Mouse (Mus musculus): ENCODE results near the gene Pi4ka. TPM values are rescaled to one million over a fixed set of nuclear protein-coding genes. Genes with fewer than 3 reads are reported as not detected.

Pi4ka gene
- polyA plus RNA-seq, 1 experiment from 2014 or later: 39.0 TPM

- DNase-seq (ENCODE audit: low spot score): no peak
- WGBS: 80% methylated on average over 2 of the region's 2 CpGs
- H3K9me3 ChIP-seq: no peaks in the 10 kb centered on the region
- H3K27ac ChIP-seq (replicated peaks): no peak within 1 kb of the TSS
- no peak within 1 kb of the TSS for H3K4me3 ChIP-seq
- no peaks in the 10 kb centered on the region for H3K27me3 ChIP-seq (replicated peaks; ENCODE audit: low read depth, poor library complexity, severe bottlenecking)
- no peaks in the 10 kb centered on the region; the same call in 1 of the 2 replicates for H3K4me1 ChIP-seq
- H3K36me3 ChIP-seq (replicated peaks): peaks cover 16% of the 10 kb centered on the region
Measured at GRCm38 (mm10) chr16:17331116-17331515, 75.0 kb downstream of the Pi4ka start, which contains the start of gene Serpind1. Gene Serpind1, plus strand, starts transcription at chr16:17331371.

- DNase-seq (ENCODE audit: low spot score): no peak
- Histone ChIP-seq H3K4me3 (no peak overlapping the region), H3K27ac (replicated peaks) (no peak overlapping the region), H3K36me3 (replicated peaks) (peaks cover 23% of the 10 kb centered on the region), H3K4me1 (no peaks in the 10 kb centered on the region; the same call in 1 of the 2 replicates), H3K9me3 (no peaks in the 10 kb centered on the region), H3K27me3 (replicated peaks; ENCODE audit: low read depth, poor library complexity, severe bottlenecking) (no peaks in the 10 kb centered on the region)
- 84% methylated on average over 1 of the region's 1 CpGs for WGBS
Measured at GRCm38 (mm10) chr16:17329848-17330570, 76.1 kb downstream of the Pi4ka start.

GRCm38 (mm10) chr16:17326064-17326463, 80.0 kb downstream of the Pi4ka start:
- Histone ChIP-seq H3K4me1 (no peaks in the 10 kb centered on the region), H3K27me3 (replicated peaks; ENCODE audit: low read depth, poor library complexity, severe bottlenecking) (no peaks in the 10 kb centered on the region), H3K9me3 (no peaks in the 10 kb centered on the region), H3K27ac (replicated peaks) (no peak overlapping the region), H3K4me3 (no peak overlapping the region), H3K36me3 (replicated peaks) (peaks cover 56% of the 10 kb centered on the region)
- no peak for DNase-seq (ENCODE audit: low spot score)
- 85% methylated on average over 2 of the region's 2 CpGs for WGBS

GRCm38 (mm10) chr16:17324745-17325144, 81.4 kb downstream of the Pi4ka start:
- 90% methylated on average over 5 of the region's 5 CpGs for WGBS
- H3K4me1 ChIP-seq: no peaks in the 10 kb centered on the region
- peaks cover 55% of the 10 kb centered on the region for H3K36me3 ChIP-seq (replicated peaks)
- no peak overlapping the region for H3K4me3 ChIP-seq
- no peaks in the 10 kb centered on the region for H3K27me3 ChIP-seq (replicated peaks; ENCODE audit: low read depth, poor library complexity, severe bottlenecking)
- H3K9me3 ChIP-seq: no peaks in the 10 kb centered on the region
- no peak overlapping the region for H3K27ac ChIP-seq (replicated peaks)
- DNase-seq (ENCODE audit: low spot score): no peak

GRCm38 (mm10) chr16:17321481-17321880, 84.6 kb downstream of the Pi4ka start:
- peaks cover 68% of the 10 kb centered on the region for H3K36me3 ChIP-seq (replicated peaks)
- no peaks in the 10 kb centered on the region for H3K4me1 ChIP-seq
- no peak for DNase-seq (ENCODE audit: low spot score)
- H3K27me3 ChIP-seq (replicated peaks; ENCODE audit: low read depth, poor library complexity, severe bottlenecking): no peaks in the 10 kb centered on the region
- no peak overlapping the region for H3K4me3 ChIP-seq
- H3K9me3 ChIP-seq: no peaks in the 10 kb centered on the region
- no peak overlapping the region for H3K27ac ChIP-seq (replicated peaks)
- WGBS: 89% methylated on average over 5 of the region's 5 CpGs

GRCm38 (mm10) chr16:17316554-17316953, 89.6 kb downstream of the Pi4ka start:
- Histone ChIP-seq H3K4me1 (no peaks in the 10 kb centered on the region), H3K4me3 (no peak overlapping the region), H3K27ac (replicated peaks) (no peak overlapping the region), H3K27me3 (replicated peaks; ENCODE audit: low read depth, poor library complexity, severe bottlenecking) (no peaks in the 10 kb centered on the region), H3K9me3 (no peaks in the 10 kb centered on the region), H3K36me3 (replicated peaks) (peaks cover 74% of the 10 kb centered on the region)
- WGBS: 90% methylated on average over 7 of the region's 7 CpGs
- no peak for DNase-seq (ENCODE audit: low spot score)

GRCm38 (mm10) chr16:17312531-17312930, 93.6 kb downstream of the Pi4ka start:
- no peak for DNase-seq (ENCODE audit: low spot score)
- H3K4me3 ChIP-seq: no peak overlapping the region
- H3K27ac ChIP-seq (replicated peaks): no peak overlapping the region
- H3K36me3 ChIP-seq (replicated peaks): peaks cover 91% of the 10 kb centered on the region
- H3K9me3 ChIP-seq: no peaks in the 10 kb centered on the region
- 91% methylated on average over 5 of the region's 5 CpGs for WGBS
- no peaks in the 10 kb centered on the region for H3K4me1 ChIP-seq
- no peaks in the 10 kb centered on the region for H3K27me3 ChIP-seq (replicated peaks; ENCODE audit: low read depth, poor library complexity, severe bottlenecking)

- no peak for DNase-seq (ENCODE audit: low spot score)
- Histone ChIP-seq H3K4me3 (no peak overlapping the region), H3K27me3 (replicated peaks; ENCODE audit: low read depth, poor library complexity, severe bottlenecking) (no peaks in the 10 kb centered on the region), H3K27ac (replicated peaks) (no peak overlapping the region), H3K4me1 (no peaks in the 10 kb centered on the region), H3K36me3 (replicated peaks) (peaks cover 88% of the 10 kb centered on the region), H3K9me3 (no peaks in the 10 kb centered on the region)
- WGBS: 93% methylated on average over 10 of the region's 10 CpGs
Measured at GRCm38 (mm10) chr16:17309036-17309435, 97.1 kb downstream of the Pi4ka start.

GRCm38 (mm10) chr16:17307461-17307860, 98.7 kb downstream of the Pi4ka start:
- Histone ChIP-seq H3K4me1 (no peaks in the 10 kb centered on the region), H3K27ac (replicated peaks) (no peak overlapping the region), H3K4me3 (no peak overlapping the region), H3K9me3 (no peaks in the 10 kb centered on the region), H3K27me3 (replicated peaks; ENCODE audit: low read depth, poor library complexity, severe bottlenecking) (no peaks in the 10 kb centered on the region), H3K36me3 (replicated peaks) (peaks cover 88% of the 10 kb centered on the region)
- 92% methylated on average over 5 of the region's 5 CpGs for WGBS
- DNase-seq (ENCODE audit: low spot score): no peak

GRCm38 (mm10) chr16:17303521-17304245, 102.4 kb downstream of the Pi4ka start:
- H3K9me3 ChIP-seq: no peaks in the 10 kb centered on the region
- H3K36me3 ChIP-seq (replicated peaks): peaks cover 87% of the 10 kb centered on the region
- H3K4me3 ChIP-seq: no peak overlapping the region
- H3K4me1 ChIP-seq: no peaks in the 10 kb centered on the region
- H3K27me3 ChIP-seq (replicated peaks; ENCODE audit: low read depth, poor library complexity, severe bottlenecking): no peaks in the 10 kb centered on the region
- 89% methylated on average over 5 of the region's 5 CpGs for WGBS
- DNase-seq (ENCODE audit: low spot score): no peak
- H3K27ac ChIP-seq (replicated peaks): no peak overlapping the region

GRCm38 (mm10) chr16:17300818-17301217, 105.3 kb downstream of the Pi4ka start:
- DNase-seq (ENCODE audit: low spot score): no peak
- Histone ChIP-seq H3K27me3 (replicated peaks; ENCODE audit: low read depth, poor library complexity, severe bottlenecking) (no peaks in the 10 kb centered on the region), H3K4me1 (no peaks in the 10 kb centered on the region), H3K36me3 (replicated peaks) (peaks cover 89% of the 10 kb centered on the region), H3K27ac (replicated peaks) (no peak overlapping the region), H3K4me3 (no peak overlapping the region), H3K9me3 (no peaks in the 10 kb centered on the region)
- 94% methylated on average over 3 of the region's 3 CpGs for WGBS

- no peak overlapping the region for H3K4me3 ChIP-seq
- 6% methylated on average over 2 of the region's 2 CpGs for WGBS
- H3K9me3 ChIP-seq: no peaks in the 10 kb centered on the region
- DNase-seq (ENCODE audit: low spot score): peak; percentile 85
- peak overlapping the region; percentile 41; the same call in 1 of the 2 replicates for H3K27ac ChIP-seq (replicated peaks)
- H3K36me3 ChIP-seq (replicated peaks): peaks cover 68% of the 10 kb centered on the region
- H3K4me1 ChIP-seq: no peaks in the 10 kb centered on the region
- H3K27me3 ChIP-seq (replicated peaks; ENCODE audit: low read depth, poor library complexity, severe bottlenecking): no peaks in the 10 kb centered on the region
Measured at GRCm38 (mm10) chr16:17292751-17293150, 113.4 kb downstream of the Pi4ka start.

GRCm38 (mm10) chr16:17291016-17291415, 115.1 kb downstream of the Pi4ka start:
- 91% methylated on average over 2 of the region's 2 CpGs for WGBS
- H3K36me3 ChIP-seq (replicated peaks): peaks cover 62% of the 10 kb centered on the region

More at GRCm38 (mm10) chr16:17291016-17291415, 115.1 kb downstream of the Pi4ka start:
- Histone ChIP-seq H3K27ac (replicated peaks) (no peak overlapping the region), H3K27me3 (replicated peaks; ENCODE audit: low read depth, poor library complexity, severe bottlenecking) (no peaks in the 10 kb centered on the region), H3K4me3 (no peak overlapping the region), H3K4me1 (no peaks in the 10 kb centered on the region), H3K9me3 (no peaks in the 10 kb centered on the region)
- DNase-seq (ENCODE audit: low spot score): no peak

Measured in embryonic facial prominence, embryonic 10.5 days (tissue).